Mouse (Mus musculus) ovary, postnatal 36 days (tissue): Measurements from ENCODE around the gene Mlst8.
A peak's percentile ranks its signal among the peaks of the same experiment; 100 is the strongest.

Experiments
- DNase-seq: peaks from one replicate; pipeline ENCODE4 v3.0.0; 2022; ENCODE audit warnings: low spot score, mixed read lengths

Mlst8 gene

DNA sequence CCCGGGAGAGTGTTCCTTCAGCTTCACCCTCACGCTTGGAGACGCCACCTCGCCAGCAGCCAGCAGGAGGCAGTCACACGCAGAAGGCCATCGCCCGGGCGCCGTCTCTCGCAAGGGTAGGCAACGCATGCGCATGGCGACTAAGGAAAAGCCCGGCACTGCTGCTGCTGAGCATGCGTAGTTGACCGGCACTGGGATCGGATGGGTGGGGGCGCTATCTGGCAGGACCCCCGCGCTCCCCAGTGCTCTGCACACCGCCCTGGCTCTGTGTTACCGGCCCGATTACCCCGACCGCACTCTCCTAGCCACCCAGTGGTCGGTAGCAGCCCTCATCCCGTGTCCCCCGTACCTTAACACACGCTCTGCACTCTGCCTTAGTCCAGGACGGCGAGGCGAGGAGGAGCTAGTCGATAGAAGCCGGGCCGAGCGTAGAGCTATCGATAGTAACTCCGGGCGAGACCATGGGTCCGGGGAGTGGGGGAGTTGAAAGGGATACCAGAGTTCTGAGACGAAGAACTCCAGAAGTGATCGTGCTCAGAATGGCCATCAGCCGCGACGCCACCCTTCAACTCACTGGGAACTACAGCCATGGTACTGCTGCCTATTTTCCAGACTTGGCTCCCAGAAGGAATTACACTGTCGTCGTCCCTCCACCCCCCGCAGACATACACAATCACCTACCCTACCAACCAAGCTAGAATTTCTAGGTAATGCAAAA is at the start of gene Mlst8:
Gene Mlst8, minus strand, starts transcription at position 416 of the 718 bp plus-strand sequence.
- peak; percentile 97 for DNase-seq

- no peak for DNase-seq
Measured at GRCm38 (mm10) chr17:24528560-24528918, 49.7 kb upstream of the Mlst8 start.

- peak; percentile 85 for DNase-seq
Measured at GRCm38 (mm10) chr17:24527723-24528559, 49.1 kb upstream of the Mlst8 start, which contains the start of gene Traf7. Traf7 (minus strand) TSS chr17:24527938.

GRCm38 (mm10) chr17:24527315-24527714 is 48.4 kb upstream of the Mlst8 start:
- DNase-seq: no peak

DNA sequence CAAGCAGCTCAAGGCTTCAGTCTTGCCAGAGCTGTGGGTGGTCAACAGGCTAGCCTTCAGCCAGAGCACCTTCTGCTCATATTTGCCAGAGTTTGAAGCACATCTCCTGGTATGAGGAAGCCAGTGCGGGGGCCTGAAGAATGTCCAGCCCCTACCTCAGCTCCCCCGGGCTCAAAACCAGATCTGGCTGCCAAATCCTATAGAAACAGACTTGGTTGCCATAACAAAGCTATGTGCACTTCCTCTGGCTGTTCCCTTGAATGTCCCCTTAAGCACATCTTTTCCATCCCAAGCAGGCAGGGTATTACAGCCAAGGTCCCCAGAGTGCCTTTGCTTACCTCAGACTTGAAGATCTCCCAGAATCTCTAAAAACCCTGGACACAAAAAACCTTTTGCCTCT is 45.9 kb upstream of the Mlst8 start:
- DNase-seq: no peak

GRCm38 (mm10) chr17:24520450-24520849 is 41.6 kb upstream of the Mlst8 start:
- DNase-seq: no peak

DNA sequence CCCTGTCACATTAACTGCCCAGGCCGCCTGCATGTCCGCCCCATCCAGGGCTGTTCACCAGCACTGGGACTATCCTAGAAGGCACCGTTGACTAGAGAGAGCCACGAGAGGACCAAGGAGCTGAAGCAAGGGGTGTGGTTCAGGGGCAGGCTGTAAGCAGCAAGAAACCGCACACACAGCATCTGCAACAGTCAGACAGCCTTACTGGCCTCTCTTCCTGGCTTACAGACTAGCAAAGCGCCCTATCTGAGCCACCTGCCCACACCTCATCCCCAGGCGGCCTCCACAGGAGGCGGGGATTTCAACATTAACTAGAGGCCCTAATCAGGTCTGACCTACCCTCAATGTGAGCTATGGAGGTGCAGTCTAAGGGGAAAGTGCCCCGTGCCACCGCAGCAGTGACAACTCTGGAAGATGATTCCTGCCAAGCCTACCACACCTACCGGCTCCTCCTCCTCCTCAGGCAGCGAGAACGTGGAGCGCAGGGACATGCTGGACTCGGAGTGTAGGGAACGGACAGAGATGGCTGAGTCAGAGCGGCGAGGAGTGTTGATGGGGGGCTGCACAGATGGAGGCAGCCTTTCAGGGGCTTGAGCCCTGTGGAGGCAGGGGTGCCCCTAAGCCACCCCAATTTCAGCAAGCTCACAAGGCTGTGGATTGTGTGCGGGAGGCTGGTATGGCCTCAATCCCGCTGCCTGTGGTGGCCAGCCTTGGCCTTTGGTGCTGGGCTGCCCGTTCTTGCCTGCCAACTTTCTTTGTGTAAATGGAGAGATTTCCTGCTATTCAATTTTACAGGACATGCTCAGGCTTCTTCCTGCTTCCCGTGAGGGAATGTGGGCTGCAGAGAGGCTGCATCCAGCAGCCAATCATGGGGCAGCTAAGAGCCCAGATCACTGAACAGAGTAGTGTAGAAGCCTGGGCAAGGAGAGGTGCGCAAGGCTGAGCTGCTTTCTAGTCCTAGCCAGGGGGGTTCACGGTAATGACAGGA is 35.7 kb upstream of the Mlst8 start:
- DNase-seq: no peak

GRCm38 (mm10) chr17:24513609-24514008 is 34.7 kb upstream of the Mlst8 start:
- DNase-seq: peak; percentile 54

DNA sequence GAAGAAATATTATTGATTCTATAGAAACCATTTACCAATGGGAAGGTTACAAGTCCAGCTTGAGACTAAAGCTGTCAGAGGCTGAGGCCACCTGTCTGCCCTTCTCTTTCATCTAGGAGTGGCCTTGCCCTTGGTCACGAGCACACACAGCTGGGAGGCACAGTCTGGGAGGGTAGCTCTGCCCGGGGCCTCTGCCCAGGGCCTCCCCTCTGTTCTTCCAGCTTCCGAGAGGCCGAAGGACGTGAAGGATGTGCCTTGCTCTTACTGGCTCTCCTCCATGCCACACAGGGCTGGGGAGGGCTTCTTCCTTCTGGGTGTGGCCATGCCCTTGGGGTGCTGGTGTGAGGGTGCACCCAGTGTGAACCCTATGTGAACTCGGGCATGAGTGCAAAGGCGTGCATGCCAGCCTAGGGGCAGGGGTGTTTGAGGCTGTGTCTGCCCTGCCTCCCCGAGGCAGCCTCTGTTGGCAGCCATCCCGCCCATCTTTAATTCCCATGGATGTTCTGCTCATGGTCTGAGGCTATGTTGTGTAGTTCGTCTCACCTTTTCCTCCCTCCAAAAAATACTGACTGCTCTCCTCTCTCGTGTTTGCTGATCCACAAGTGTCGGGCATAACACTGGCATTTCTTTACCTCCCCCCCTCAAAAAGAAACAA is 29.1 kb upstream of the Mlst8 start:
- no peak for DNase-seq

GRCm38 (mm10) chr17:24507129-24507664 is 28.3 kb upstream of the Mlst8 start:
- no peak for DNase-seq

DNA sequence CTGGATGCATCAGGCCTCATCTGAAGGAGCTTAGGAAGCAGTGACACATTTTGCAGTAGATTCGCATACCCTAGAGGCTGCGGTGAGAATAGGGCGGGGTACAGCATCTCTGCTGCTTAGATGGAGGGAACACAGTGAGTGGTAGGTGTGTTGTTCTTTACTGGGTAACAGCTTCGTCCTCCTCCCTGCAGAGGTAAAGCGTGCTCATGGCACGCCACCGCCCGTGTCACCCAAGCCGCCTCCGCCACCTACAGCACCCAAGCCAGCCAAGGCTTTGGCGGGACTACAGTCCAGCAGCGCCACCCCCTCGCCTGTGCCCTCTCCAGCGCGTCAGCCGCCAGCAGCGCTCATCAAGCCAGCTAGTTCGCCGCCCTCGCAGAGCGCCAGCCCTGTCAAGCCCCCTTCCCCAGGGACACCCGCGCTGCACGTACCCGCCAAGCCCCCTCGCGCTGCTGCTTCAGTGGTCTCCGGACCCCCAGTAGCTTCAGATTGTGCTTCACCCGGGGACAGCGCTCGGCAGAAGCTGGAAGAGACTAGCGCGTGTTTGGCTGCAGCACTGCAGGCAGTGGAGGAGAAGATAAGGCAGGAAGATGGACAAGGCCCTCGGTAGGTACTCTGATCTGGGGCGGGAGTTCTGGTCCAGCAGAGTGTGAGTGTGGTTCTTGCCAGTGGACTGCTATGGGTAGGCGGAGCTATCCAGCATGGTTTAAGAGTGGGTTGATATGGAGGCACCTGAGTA is 27.6 kb upstream of the Mlst8 start:
- peak; percentile 45 for DNase-seq

GRCm38 (mm10) chr17:24505286-24505955 is 26.5 kb upstream of the Mlst8 start:
- no peak for DNase-seq

DNA sequence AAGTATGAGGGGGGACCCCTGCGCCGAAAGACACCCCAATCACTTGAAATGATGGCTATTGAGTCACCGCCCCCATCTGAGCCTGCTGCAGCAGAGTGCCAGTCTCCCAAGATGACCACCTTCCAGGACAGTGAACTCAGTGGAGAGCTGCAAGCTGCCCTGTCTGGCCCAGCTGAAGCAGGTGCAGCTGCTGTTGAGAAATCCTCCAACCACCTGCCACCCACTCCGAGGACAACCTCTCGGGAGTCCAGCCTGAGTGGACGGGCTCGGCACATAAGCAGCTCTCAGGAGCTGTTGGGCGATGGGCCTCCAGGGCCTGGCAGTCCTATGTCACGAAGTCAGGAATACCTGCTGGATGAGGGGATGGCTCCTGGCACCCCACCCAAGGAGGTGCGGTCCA is 25.2 kb upstream of the Mlst8 start:
- DNase-seq: no peak

GRCm38 (mm10) chr17:24502208-24502607 is 23.3 kb upstream of the Mlst8 start:
- DNase-seq: no peak

GRCm38 (mm10) chr17:24496026-24496425 is 17.1 kb upstream of the Mlst8 start:
- DNase-seq: no peak

DNA sequence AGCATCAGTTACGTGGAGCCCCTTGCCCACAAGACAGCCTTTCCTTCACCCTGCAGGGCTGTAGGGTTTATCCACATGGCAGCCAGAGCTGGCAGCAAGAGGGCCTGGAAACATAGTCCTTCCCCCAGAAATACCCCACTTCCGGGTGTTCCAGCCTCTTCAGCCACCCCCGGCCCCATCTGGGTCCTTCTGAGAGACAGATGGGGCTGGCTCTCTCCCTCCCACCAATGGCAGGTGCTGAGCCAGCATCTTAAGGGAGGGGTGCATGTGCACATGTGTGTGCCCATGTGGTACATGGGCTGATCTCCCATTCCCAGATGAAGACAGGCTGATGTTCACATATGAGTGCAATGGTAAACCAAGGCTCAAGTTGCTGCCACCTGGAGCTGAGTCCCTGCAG is 16.6 kb upstream of the Mlst8 start:
- DNase-seq: no peak

- no peak for DNase-seq
Measured at GRCm38 (mm10) chr17:24494627-24495335, 15.9 kb upstream of the Mlst8 start.

DNA sequence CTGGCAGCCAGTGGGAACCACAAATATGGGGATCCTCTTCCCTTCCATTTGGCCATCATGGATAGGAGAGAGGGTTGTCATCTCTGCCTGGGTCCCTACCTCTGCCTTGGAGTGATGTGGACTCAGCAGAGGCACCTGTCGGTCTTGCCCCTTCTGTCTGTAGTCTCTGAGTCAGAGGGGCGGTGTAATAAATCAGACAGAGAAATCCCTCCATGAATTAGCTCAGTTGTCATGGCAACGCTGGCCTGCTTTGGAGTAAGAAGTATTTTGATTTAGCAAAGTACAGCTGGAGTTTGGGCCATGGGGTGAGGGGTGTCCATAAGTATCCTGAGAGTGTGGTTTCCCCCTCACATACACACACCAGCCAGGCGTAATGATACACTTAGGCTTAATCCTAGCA is 11.5 kb upstream of the Mlst8 start:
- no peak for DNase-seq

DNA sequence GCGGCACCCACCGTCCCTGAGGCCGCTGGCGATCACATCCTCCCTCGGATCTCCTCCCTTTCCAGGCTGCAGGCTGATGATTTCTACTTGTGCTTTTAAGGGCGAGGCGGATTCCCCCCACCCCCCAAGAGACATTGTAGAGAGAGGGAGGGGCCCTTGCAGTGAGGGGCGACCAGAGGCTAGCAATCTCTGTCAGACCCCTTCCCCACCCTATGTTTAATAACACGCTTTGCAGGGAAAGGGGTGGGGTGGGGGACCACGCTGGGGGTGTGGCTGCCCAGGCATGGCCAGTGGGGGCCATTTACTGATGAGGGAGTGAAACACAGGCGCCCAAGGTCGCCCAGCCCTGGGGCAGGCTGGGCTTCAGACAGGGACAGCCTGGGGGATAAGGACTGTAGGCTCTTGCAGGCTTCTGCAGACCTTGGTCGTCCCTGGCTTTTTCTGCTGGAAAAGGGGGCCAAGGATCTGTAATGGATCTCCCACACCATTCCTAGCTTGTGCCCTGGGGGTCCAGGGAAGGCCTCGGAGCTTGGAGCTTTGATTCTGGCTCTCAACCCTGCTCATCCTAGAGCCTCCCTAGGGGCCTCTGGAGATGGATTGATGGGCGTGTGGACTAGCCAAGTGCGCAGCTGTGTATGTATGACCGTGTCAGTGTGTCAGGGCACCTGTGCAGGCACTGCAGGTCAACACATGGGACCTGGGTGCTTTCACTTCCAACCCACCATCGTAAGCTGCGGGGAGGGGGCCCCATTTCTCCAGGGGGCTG is 10.6 kb upstream of the Mlst8 start:
- peak; percentile 66 for DNase-seq
